ENCODE assay signal across 14 mouse cellular contexts in genomic region chr2:22957415-22957814, GRCm38 (mm10).
DNase-seq lines count a peak whose midpoint lies in the region; ATAC-seq and TF ChIP-seq lines count a peak whose summit lies in the region.
"Had no signal": no experiment of that assay in that cellular context is flagged by ENCODE, and none has a peak within 500 bp of the region (broad histone marks: within the 10 kb centered on the region; RNA-seq: fewer than 3 reads in every experiment).

No protein-coding gene starts in this region.

- no peaks in the 10 kb centered on the region for H3K4me1 ChIP-seq in intestine, embryonic 15.5 days (replicated peaks)
- H3K4me1 ChIP-seq in intestine, postnatal 0 days (replicated peaks; ENCODE audit: control insufficient read depth, insufficient read depth, low read length) = no peaks in the 10 kb centered on the region
- H3K4me1 ChIP-seq: limb, embryonic 12.5 days had no signal

- no peak for TF ChIP-seq CTCF in intestine, postnatal 0 days (IDR thresholded peaks at IDR 0.05; ENCODE audit: low read depth)

- no peak overlapping the region for H3K4me2 ChIP-seq in intestine, embryonic 15.5 days (replicated peaks)
- H3K4me2 ChIP-seq in intestine, postnatal 0 days (replicated peaks; ENCODE audit: low read depth) = no peak overlapping the region
- H3K4me2 ChIP-seq: limb, embryonic 12.5 days had no signal

- whole genome bisulfite sequencing in intestine, embryonic 15.5 days = 94% methylated on average over 1 of the region's 1 CpGs
- WGBS in intestine, postnatal 0 days = 100% methylated on average over 1 of the region's 1 CpGs
- WGBS in large intestine, adult 2 months = 59% methylated on average over 1 of the region's 1 CpGs

- H3K9ac ChIP-seq in intestine, embryonic 15.5 days = no peak overlapping the region
- H3K9ac ChIP-seq in intestine, postnatal 0 days (ENCODE audit: low read depth, low read length) = no peak overlapping the region
- H3K9ac ChIP-seq: limb, embryonic 12.5 days had no signal

- ATAC-seq in intestine, embryonic 15.5 days = peak; percentile 51; the same call in 1 of the 2 replicates
- no peak for ATAC-seq in intestine, postnatal 0 days

- peak; percentile 60 for DNase-seq in A20 (ENCODE audit: low read depth, low spot score)
- DNase-seq in R1 (ENCODE audit: low read depth, low spot score) = peak; percentile 76
- DNase-seq in large intestine, adult 2 months (ENCODE audit: low read depth, low spot score) = peak; percentile 18
- DNase-seq in left cerebral cortex, postnatal 4 days = no peak
- DNase-seq in cerebellum, adult 18-20 months = no peak
- DNase-seq in retina, embryonic 14.5 days (ENCODE audit: low spot score) = no peak
- DNase-seq: cerebellum, adult 2 months; embryo, embryonic 11 days; kidney, adult 8-10 months; layer of hippocampus, adult 9-11 months had no signal

- no peaks in the 10 kb centered on the region for H3K9me3 ChIP-seq in intestine, embryonic 15.5 days
- no peaks in the 10 kb centered on the region for H3K9me3 ChIP-seq in intestine, postnatal 0 days (ENCODE audit: control insufficient read depth)
- H3K9me3 ChIP-seq: limb, embryonic 12.5 days had no signal

- intact Hi-C loops in left cerebral cortex, postnatal 4 days (cut with DNase I) = no loop called here

- H3K4me3 ChIP-seq in intestine, embryonic 15.5 days (replicated peaks) = no peak overlapping the region
- no peak overlapping the region for H3K4me3 ChIP-seq in intestine, postnatal 0 days (ENCODE audit: low read depth, low read length)
- H3K4me3 ChIP-seq: erythroblast, embryonic 14.5 days; limb, embryonic 12.5 days had no signal

- H3K36me3 ChIP-seq in intestine, embryonic 15.5 days = peaks cover 4% of the 10 kb centered on the region; the same call in 1 of the 2 replicates
- H3K36me3 ChIP-seq in intestine, postnatal 0 days (ENCODE audit: control insufficient read depth, insufficient read depth) = peaks cover 10% of the 10 kb centered on the region; the same call in 1 of the 2 replicates

- no peaks in the 10 kb centered on the region for H3K27me3 ChIP-seq in intestine, embryonic 15.5 days (replicated peaks)
- H3K27me3 ChIP-seq in intestine, postnatal 0 days (replicated peaks; ENCODE audit: control insufficient read depth, insufficient read depth, low read length) = no peaks in the 10 kb centered on the region
- H3K27me3 ChIP-seq: limb, embryonic 12.5 days had no signal

- H3K27ac ChIP-seq in intestine, embryonic 15.5 days = no peak overlapping the region
- H3K27ac ChIP-seq in intestine, postnatal 0 days (ENCODE audit: low read depth, low read length) = no peak overlapping the region
- H3K27ac ChIP-seq: limb, embryonic 12.5 days had no signal

Comparison
In these comparisons a context has a peak if more than half of its experiments do, and no peak if none do; other contexts are left out.
1. DNase-seq: peak in A20 (single experiment), R1 (single experiment) and large intestine, adult 2 months (single experiment); none in left cerebral cortex, postnatal 4 days (single experiment), cerebellum, adult 18-20 months (0 of 2) and retina, embryonic 14.5 days (single experiment).